Mouse (Mus musculus) spleen, adult 2 months (tissue): Measurements from ENCODE around the gene 2310033P09Rik.

Source experiments
- CTCF ChIP-seq: fragments of 200-500 bp; IDR thresholded peaks from 2 replicates; pipeline ENCODE4 v1.5.1; 2011; ENCODE audit warnings: mild to moderate bottlenecking, inconsistent platforms; ENCODE audit not compliant: insufficient read depth, insufficient read length, insufficient replicate concordance; ENCODE audit errors: extremely low read depth
- POLR2A ChIP-seq: fragments of 200-500 bp; IDR thresholded peaks from 2 replicates; pipeline ENCODE4 v1.6.1; 2011; ENCODE audit warnings: low read depth, low read length, inconsistent platforms

DNA sequence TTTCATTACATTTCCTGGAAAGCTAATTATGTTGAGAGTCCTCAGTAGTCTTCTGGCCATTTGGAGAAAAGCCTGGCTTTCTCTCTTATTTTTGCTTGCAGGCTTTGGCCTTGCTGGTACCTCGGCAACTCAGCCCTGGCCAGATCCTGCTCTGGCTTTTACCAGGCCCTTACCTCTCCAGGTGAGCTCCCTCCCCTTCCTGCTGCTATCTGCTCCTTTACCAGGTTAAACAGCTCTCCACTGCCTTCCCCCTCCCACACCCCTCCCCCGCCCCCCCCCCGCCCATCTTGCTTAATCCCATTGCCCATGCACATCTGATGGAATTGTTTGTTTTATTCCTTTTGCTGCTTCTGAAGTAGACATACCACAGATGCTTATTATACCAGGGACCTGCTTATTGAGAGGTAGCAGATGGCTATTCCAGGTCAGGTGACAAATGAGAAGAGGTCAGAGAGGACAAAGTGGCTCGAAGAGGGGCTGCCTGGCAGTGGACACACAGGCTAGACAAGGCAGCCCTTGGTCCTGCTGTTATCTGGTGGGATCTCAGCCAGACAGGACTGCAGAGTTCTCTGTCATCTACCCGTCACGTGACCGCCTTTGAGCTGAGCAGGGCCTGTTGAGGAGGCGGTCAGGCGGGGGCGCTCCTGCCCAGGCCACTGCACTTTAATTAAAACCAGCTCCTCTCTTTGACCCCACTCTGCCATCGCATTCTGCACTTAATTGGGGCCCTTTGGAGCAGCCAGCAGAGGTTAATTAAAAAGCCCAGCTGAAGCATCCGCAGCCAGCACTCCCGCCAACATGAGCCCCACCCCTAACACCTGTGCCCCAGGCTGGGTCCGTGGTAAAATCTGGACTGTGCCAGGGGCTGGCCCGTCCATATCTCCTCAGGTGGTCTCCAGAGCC lies 30.7 kb downstream of the 2310033P09Rik start:
- TF ChIP-seq POLR2A (no peak), CTCF (no peak)
